Mouse (Mus musculus): ENCODE results near the gene Gsdma3. TPM values are rescaled to one million over a fixed set of nuclear protein-coding genes. Genes with fewer than 3 reads are reported as not detected.
"Not testable (repeated sequence)": the region's sequence is repeated elsewhere in the genome, so short reads cannot be mapped to it uniquely, and the experiment has no call there.

Gsdma3 gene
- polyA plus RNA-seq, 1 experiment from 2014 or later: not detected

- no peak for ATAC-seq (ENCODE audit: insufficient number of reproducible peaks, insufficient read depth, low FRiP score, low TSS enrichment, low read depth)
- no peaks in the 10 kb centered on the region for H3K9me3 ChIP-seq
- no peaks in the 10 kb centered on the region for H3K36me3 ChIP-seq
- no peak overlapping the region for H3K4me2 ChIP-seq
- H3K9ac ChIP-seq (replicated peaks): no peak overlapping the region
- H3K27me3 ChIP-seq: peaks cover 32% of the 10 kb centered on the region
- no peak overlapping the region for H3K27ac ChIP-seq
- H3K4me1 ChIP-seq (replicated peaks): no peaks in the 10 kb centered on the region
- no peak overlapping the region for H3K4me3 ChIP-seq (replicated peaks)
- WGBS: 60% methylated on average over 5 of the region's 5 CpGs
These were observed 45.7 kb downstream of the Gsdma3 start for GRCm38 (mm10) chr11:98671857-98672256.

GRCm38 (mm10) chr11:98672482-98672881, 46.3 kb downstream of the Gsdma3 start:
- WGBS: 84% methylated on average over 5 of the region's 5 CpGs
- H3K36me3 ChIP-seq: no peaks in the 10 kb centered on the region

GRCm38 (mm10) chr11:98673136-98673535, 47.0 kb downstream of the Gsdma3 start:
- ATAC-seq (ENCODE audit: insufficient number of reproducible peaks, insufficient read depth, low FRiP score, low TSS enrichment, low read depth): 0 out of 2 replicates have a peak, but pooled peaks have one; percentile 31
- not testable (repeated sequence) for H3K9ac ChIP-seq (replicated peaks)

More at GRCm38 (mm10) chr11:98672482-98672881, 46.3 kb downstream of the Gsdma3 start:
- Histone ChIP-seq H3K4me1 (replicated peaks) (no peaks in the 10 kb centered on the region), H3K9ac (replicated peaks) (no peak overlapping the region), H3K27me3 (peaks cover 26% of the 10 kb centered on the region), H3K4me2 (no peak overlapping the region), H3K9me3 (no peaks in the 10 kb centered on the region), H3K4me3 (replicated peaks) (no peak overlapping the region), H3K27ac (no peak overlapping the region)
- ATAC-seq (ENCODE audit: insufficient number of reproducible peaks, insufficient read depth, low FRiP score, low TSS enrichment, low read depth): no peak

GRCm38 (mm10) chr11:98675829-98676363, 49.7 kb downstream of the Gsdma3 start:
- Histone ChIP-seq H3K9me3 (no peaks in the 10 kb centered on the region), H3K4me3 (replicated peaks) (no peak overlapping the region), H3K27ac (no peak overlapping the region), H3K36me3 (no peaks in the 10 kb centered on the region), H3K4me1 (replicated peaks) (no peaks in the 10 kb centered on the region), H3K27me3 (0 out of 2 replicates have a peak, but pooled peaks cover 3% of the 10 kb centered on the region), H3K4me2 (no peak overlapping the region), H3K9ac (replicated peaks) (no peak overlapping the region)
- WGBS: 38% methylated on average over 7 of the region's 7 CpGs
- ATAC-seq (ENCODE audit: insufficient number of reproducible peaks, insufficient read depth, low FRiP score, low TSS enrichment, low read depth): no peak

More at GRCm38 (mm10) chr11:98673136-98673535, 47.0 kb downstream of the Gsdma3 start:
- H3K4me1 ChIP-seq (replicated peaks); H3K9me3 ChIP-seq; H3K27ac ChIP-seq; H3K4me2 ChIP-seq; H3K4me3 ChIP-seq (replicated peaks); H3K36me3 ChIP-seq: not testable (repeated sequence)
- H3K27me3 ChIP-seq: peaks cover 20% of the 10 kb centered on the region
- WGBS: 5% methylated on average over 7 of the region's 7 CpGs

- peaks cover 7% of the 10 kb centered on the region for H3K4me1 ChIP-seq (replicated peaks)
- no peak overlapping the region for H3K9ac ChIP-seq (replicated peaks)
- no peak overlapping the region for H3K4me3 ChIP-seq (replicated peaks)
- no peaks in the 10 kb centered on the region for H3K9me3 ChIP-seq
- H3K27ac ChIP-seq: no peak overlapping the region
- no peak overlapping the region for H3K4me2 ChIP-seq
- 97% methylated on average over 1 of the region's 1 CpGs for WGBS
- H3K36me3 ChIP-seq: peaks cover 3% of the 10 kb centered on the region
- H3K27me3 ChIP-seq: no peaks in the 10 kb centered on the region
- no peak for ATAC-seq (ENCODE audit: insufficient number of reproducible peaks, insufficient read depth, low FRiP score, low TSS enrichment, low read depth)
These were observed 53.9 kb downstream of the Gsdma3 start for GRCm38 (mm10) chr11:98680023-98680422.

- H3K4me3 ChIP-seq (replicated peaks); H3K9me3 ChIP-seq; H3K27ac ChIP-seq; H3K4me1 ChIP-seq (replicated peaks); H3K4me2 ChIP-seq; H3K27me3 ChIP-seq; H3K9ac ChIP-seq (replicated peaks); H3K36me3 ChIP-seq; ATAC-seq (ENCODE audit: insufficient number of reproducible peaks, insufficient read depth, low FRiP score, low TSS enrichment, low read depth): not testable (repeated sequence)
- 89% methylated on average over 4 of the region's 4 CpGs for WGBS
These were observed 54.4 kb downstream of the Gsdma3 start for GRCm38 (mm10) chr11:98680595-98680994.

- WGBS: 84% methylated on average over 4 of the region's 4 CpGs
- no peaks in the 10 kb centered on the region for H3K27me3 ChIP-seq
- no peak overlapping the region for H3K9ac ChIP-seq (replicated peaks)
- no peak for ATAC-seq (ENCODE audit: insufficient number of reproducible peaks, insufficient read depth, low FRiP score, low TSS enrichment, low read depth)
- peaks cover 14% of the 10 kb centered on the region for H3K36me3 ChIP-seq
- no peak overlapping the region for H3K4me3 ChIP-seq (replicated peaks)
- H3K4me2 ChIP-seq: no peak overlapping the region
- H3K9me3 ChIP-seq: no peaks in the 10 kb centered on the region
- H3K4me1 ChIP-seq (replicated peaks): peaks cover 7% of the 10 kb centered on the region
- H3K27ac ChIP-seq: no peak overlapping the region
These were observed 55.0 kb downstream of the Gsdma3 start for GRCm38 (mm10) chr11:98681186-98681585.

GRCm38 (mm10) chr11:98681786-98682745, 55.9 kb downstream of the Gsdma3 start, which contains the start of gene Psmd3:
Gene Psmd3 (plus strand): TSS chr11:98682554.
- peak; percentile 94 for ATAC-seq (ENCODE audit: insufficient number of reproducible peaks, insufficient read depth, low FRiP score, low TSS enrichment, low read depth)
- peaks cover 7% of the 10 kb centered on the region for H3K4me1 ChIP-seq (replicated peaks)
- H3K4me3 ChIP-seq (replicated peaks): peak within 1 kb of the TSS; percentile 99
- H3K36me3 ChIP-seq: peaks cover 23% of the 10 kb centered on the region
- H3K9ac ChIP-seq (replicated peaks): peak within 1 kb of the TSS; percentile 97
- no peaks in the 10 kb centered on the region for H3K9me3 ChIP-seq
- no peaks in the 10 kb centered on the region for H3K27me3 ChIP-seq
- peak within 1 kb of the TSS; percentile 59 for H3K27ac ChIP-seq
- 5% methylated on average over 45 of the region's 45 CpGs for WGBS
- H3K4me2 ChIP-seq: peak within 1 kb of the TSS; percentile 91

- Histone ChIP-seq H3K27me3 (no peaks in the 10 kb centered on the region), H3K4me3 (replicated peaks) (peak overlapping the region; percentile 99), H3K27ac (peak overlapping the region; percentile 59), H3K9me3 (no peaks in the 10 kb centered on the region), H3K4me2 (peak overlapping the region; percentile 91), H3K9ac (replicated peaks) (peak overlapping the region; percentile 97), H3K4me1 (replicated peaks) (peaks cover 7% of the 10 kb centered on the region), H3K36me3 (peaks cover 30% of the 10 kb centered on the region)
- ATAC-seq (ENCODE audit: insufficient number of reproducible peaks, insufficient read depth, low FRiP score, low TSS enrichment, low read depth): peak; percentile 40; the same call in 1 of the 2 replicates
- WGBS: under 1% methylated on average over 20 of the region's 23 CpGs
These were observed 56.7 kb downstream of the Gsdma3 start for GRCm38 (mm10) chr11:98682811-98683210.

GRCm38 (mm10) chr11:98685642-98686041, 59.5 kb downstream of the Gsdma3 start:
- Histone ChIP-seq H3K27ac (no peak overlapping the region), H3K36me3 (peaks cover 54% of the 10 kb centered on the region), H3K27me3 (no peaks in the 10 kb centered on the region), H3K4me2 (no peak overlapping the region), H3K9me3 (no peaks in the 10 kb centered on the region), H3K4me1 (replicated peaks) (peaks cover 7% of the 10 kb centered on the region), H3K4me3 (replicated peaks) (no peak overlapping the region), H3K9ac (replicated peaks) (no peak overlapping the region)
- 92% methylated on average over 9 of the region's 9 CpGs for WGBS
- no peak for ATAC-seq (ENCODE audit: insufficient number of reproducible peaks, insufficient read depth, low FRiP score, low TSS enrichment, low read depth)

GRCm38 (mm10) chr11:98686976-98687375, 60.8 kb downstream of the Gsdma3 start:
- H3K4me2 ChIP-seq: no peak overlapping the region
- H3K36me3 ChIP-seq: peaks cover 68% of the 10 kb centered on the region
- H3K9ac ChIP-seq (replicated peaks): no peak overlapping the region
- WGBS: 93% methylated on average over 4 of the region's 4 CpGs
- H3K4me3 ChIP-seq (replicated peaks): no peak overlapping the region
- no peaks in the 10 kb centered on the region for H3K9me3 ChIP-seq
- ATAC-seq (ENCODE audit: insufficient number of reproducible peaks, insufficient read depth, low FRiP score, low TSS enrichment, low read depth): no peak
- H3K4me1 ChIP-seq (replicated peaks): peaks cover 7% of the 10 kb centered on the region
- no peaks in the 10 kb centered on the region for H3K27me3 ChIP-seq
- H3K27ac ChIP-seq: no peak overlapping the region
